Mouse (Mus musculus) mouse embryonic stem cell (cell line): ENCODE measurements around the gene Zfp287.

Experiments
- in situ Hi-C, 2 experiments: fragments of 300-500 bp; cut with MboI; formaldehyde crosslinking; loops; 1 replicate in 1 of 2; 3 replicates in 1 of 2; pipeline ENCODE4 v1.14.3; 2019 to 2020; ENCODE audit warnings: low sequenced_read_pairs in 2 of 2, low pct_unique_long_range_greater_than_20kb in 1 of 2, mixed read lengths in 1 of 2; ENCODE audit not compliant: unreplicated experiment in 1 of 2

The Zfp287 gene

GRCm38 (mm10) chr11:62732022-62732387 is 300 bp upstream of the Zfp287 start:
- in situ Hi-C loops, result no loop called here

- in situ Hi-C loops, result no loop called here
These were observed 3.4 kb downstream of the Zfp287 start for GRCm38 (mm10) chr11:62728276-62728675.

GRCm38 (mm10) chr11:62710657-62711056 is 21.0 kb downstream of the Zfp287 start:
- in situ Hi-C loops, result no loop called here

- in situ Hi-C loops, result no loop called here
These were observed 23.5 kb downstream of the Zfp287 start for GRCm38 (mm10) chr11:62708252-62708651.

- in situ Hi-C loops, result no loop called here
These were observed 25.6 kb downstream of the Zfp287 start for GRCm38 (mm10) chr11:62706141-62706540.

GRCm38 (mm10) chr11:62701218-62701617 is 30.5 kb downstream of the Zfp287 start:
- in situ Hi-C loops, result no loop called here

- in situ Hi-C loops, result loop anchor here (25.0 kb wide), 1 partner anchor 412 kb away; the partner anchor contains the start of genes Ttc19 (in 2 of the 2) and Zswim7 (in 2 of the 2)
These were observed 32.0 kb downstream of the Zfp287 start for GRCm38 (mm10) chr11:62699749-62700148.

- in situ Hi-C loops, result loop anchor here (25.0 kb wide), 1 partner anchor 408 kb away; the partner anchor contains the start of genes Ttc19 (in 2 of the 2) and Zswim7 (in 2 of the 2)
These were observed 36.6 kb downstream of the Zfp287 start for GRCm38 (mm10) chr11:62695126-62695525.

GRCm38 (mm10) chr11:62693299-62694184 is 38.2 kb downstream of the Zfp287 start:
- in situ Hi-C loops, result loop anchor here (25.0 kb wide), 1 partner anchor 406 kb away; the partner anchor contains the start of genes Ttc19 (in 2 of the 2) and Zswim7 (in 2 of the 2)

GRCm38 (mm10) chr11:62691592-62691991 is 40.1 kb downstream of the Zfp287 start:
- in situ Hi-C loops, result loop anchor here (25.0 kb wide), 1 partner anchor 404 kb away; the partner anchor contains the start of genes Ttc19 (in 2 of the 2) and Zswim7 (in 2 of the 2)

- in situ Hi-C loops, result loop anchor here (5.0 to 25.0 kb wide), 2 partner anchors 68 to 393 kb away; partner anchors contain the start of genes Ttc19 (in 2 of the 2) and Zswim7 (in 2 of the 2)
These were observed 51.8 kb downstream of the Zfp287 start for GRCm38 (mm10) chr11:62679954-62680353.

- in situ Hi-C loops, result loop anchor here (5.0 to 25.0 kb wide), 2 partner anchors 67 to 392 kb away; partner anchors contain the start of genes Ttc19 (in 2 of the 2) and Zswim7 (in 2 of the 2)
These were observed 52.8 kb downstream of the Zfp287 start for GRCm38 (mm10) chr11:62678778-62679354.

GRCm38 (mm10) chr11:62676290-62676596 is 55.5 kb downstream of the Zfp287 start:
- in situ Hi-C loops, result loop anchor here (5.0 to 25.0 kb wide), 2 partner anchors 64 to 389 kb away; partner anchors contain the start of genes Ttc19 (in 2 of the 2) and Zswim7 (in 2 of the 2)

- in situ Hi-C loops, result loop anchor here (5.0 to 25.0 kb wide), 2 partner anchors 63 to 388 kb away; partner anchors contain the start of genes Ttc19 (in 2 of the 2) and Zswim7 (in 2 of the 2)
These were observed 56.0 kb downstream of the Zfp287 start for GRCm38 (mm10) chr11:62675480-62676289.

GRCm38 (mm10) chr11:62670006-62670405 is 61.7 kb downstream of the Zfp287 start:
- in situ Hi-C loops, result no loop called here

- in situ Hi-C loops, result no loop called here
These were observed 62.2 kb downstream of the Zfp287 start for GRCm38 (mm10) chr11:62669471-62669870.

GRCm38 (mm10) chr11:62668986-62669385 is 62.7 kb downstream of the Zfp287 start:
- in situ Hi-C loops, result no loop called here

- in situ Hi-C loops, result no loop called here
These were observed 67.5 kb downstream of the Zfp287 start for GRCm38 (mm10) chr11:62664250-62664649.
